Mouse (Mus musculus) kidney, adult 2 months (tissue): ENCODE results near the gene Prss36.

ENCODE experiments used
- CTCF ChIP-seq: fragments of 200-500 bp; conservative IDR thresholded peaks from 2 replicates; pipeline ENCODE4 v1.5.1; 2011; ENCODE audit warnings: low read depth, mild to moderate bottlenecking, control low read depth, low read length, moderate library complexity, mixed read lengths; ENCODE audit not compliant: insufficient read depth, insufficient read length
- POLR2A ChIP-seq: fragments of 200-500 bp; IDR thresholded peaks from one replicate; pipeline ENCODE4 v1.6.1; 2011; ENCODE audit warnings: low read depth, low read length, control low read depth

DNA sequence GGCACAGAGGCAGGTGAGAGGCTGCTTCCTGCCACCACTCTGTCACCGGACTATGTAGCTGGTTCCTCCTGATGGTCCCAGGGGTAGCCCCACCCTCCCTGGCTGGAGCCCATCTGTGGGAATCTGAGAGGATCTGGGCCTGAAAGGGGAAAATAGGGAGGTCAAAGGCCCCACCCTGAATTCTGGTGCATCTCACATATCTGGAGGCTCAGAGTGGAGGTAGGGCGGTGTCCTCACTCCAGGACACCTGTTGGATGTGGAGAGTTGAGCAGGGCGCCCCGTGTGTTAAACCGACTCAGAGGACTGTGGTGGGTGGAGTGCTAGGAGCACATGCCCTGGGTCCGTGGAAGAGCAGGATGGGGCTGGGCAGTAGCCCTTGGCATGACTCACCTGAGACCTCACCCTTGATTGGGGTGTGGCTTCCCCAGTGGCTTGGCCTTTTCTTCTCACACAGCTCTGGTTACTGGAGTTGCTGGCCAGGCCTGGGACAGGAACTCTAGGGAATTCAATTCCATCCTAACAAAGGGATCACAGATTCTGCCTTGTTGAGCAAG is at the start of gene Prss36:
- TF ChIP-seq CTCF (no peak), POLR2A (no peak)
